Mouse (Mus musculus) heart, postnatal 14 days (tissue): ENCODE measurements around the gene Tshz2. TPM values are rescaled to one million over a fixed set of nuclear protein-coding genes. Genes with fewer than 3 reads are reported as not detected.

Experiments
- DNase-seq, 2 experiments: peaks; one replicate each; pipeline ENCODE4 v3.0.0; 2021 to 2022
- intact Hi-C: fragments of 180-260 bp; cut with DNase I; formaldehyde crosslinking; loops from one replicate; pipeline ENCODE4 v1.15.1; 2025
- total RNA-seq, 2 experiments: library from RNA; stranded (reverse); gene quantifications; 2 replicates each; pipeline ENCODE4 v1.2.3; 2021

Tshz2 gene
- total RNA-seq, 2 experiments from 2014 or later = 15.5 to 17.8 TPM

- intact Hi-C loops = no loop called here
- DNase-seq = no peak
Observed at GRCm38 (mm10) chr2:170028488-170029303, 395.9 kb downstream of the Tshz2 start.

- intact Hi-C loops = no loop called here
- DNase-seq = no peak
Observed at GRCm38 (mm10) chr2:170029304-170029856, 396.6 kb downstream of the Tshz2 start.

GRCm38 (mm10) chr2:170031226-170031625 lies 398.4 kb downstream of the Tshz2 start:
- no peak for DNase-seq
- intact Hi-C loops = no loop called here

GRCm38 (mm10) chr2:170031872-170032271 lies 399.1 kb downstream of the Tshz2 start:
- no peak for DNase-seq
- intact Hi-C loops = no loop called here

GRCm38 (mm10) chr2:170033219-170033618 lies 400.4 kb downstream of the Tshz2 start:
- intact Hi-C loops = no loop called here
- no peak for DNase-seq

- no peak for DNase-seq
- intact Hi-C loops = no loop called here
Observed at GRCm38 (mm10) chr2:170034794-170035193, 402.0 kb downstream of the Tshz2 start.

- no peak for DNase-seq
- intact Hi-C loops = no loop called here
Observed at GRCm38 (mm10) chr2:170036791-170037241, 404.0 kb downstream of the Tshz2 start.

- intact Hi-C loops = no loop called here
Observed at GRCm38 (mm10) chr2:170037346-170037745, 404.5 kb downstream of the Tshz2 start.

GRCm38 (mm10) chr2:170039772-170040171 lies 407.0 kb downstream of the Tshz2 start:
- DNase-seq = no peak
- intact Hi-C loops = no loop called here

More at GRCm38 (mm10) chr2:170037346-170037745, 404.5 kb downstream of the Tshz2 start:
- DNase-seq = no peak

GRCm38 (mm10) chr2:170041101-170041500 lies 408.3 kb downstream of the Tshz2 start:
- intact Hi-C loops = no loop called here
- peak; percentile 50 to 54 for DNase-seq

GRCm38 (mm10) chr2:170042471-170043213 lies 409.8 kb downstream of the Tshz2 start:
- DNase-seq = no peak
- intact Hi-C loops = no loop called here

- no peak for DNase-seq
- intact Hi-C loops = no loop called here
Observed at GRCm38 (mm10) chr2:170043290-170043689, 410.5 kb downstream of the Tshz2 start.

GRCm38 (mm10) chr2:170045896-170046295 lies 413.1 kb downstream of the Tshz2 start:
- intact Hi-C loops = no loop called here
- no peak for DNase-seq

- intact Hi-C loops = no loop called here
- no peak for DNase-seq
Observed at GRCm38 (mm10) chr2:170046371-170047145, 413.7 kb downstream of the Tshz2 start.

- no peak for DNase-seq
Observed at GRCm38 (mm10) chr2:170048831-170049230, 416.0 kb downstream of the Tshz2 start.

GRCm38 (mm10) chr2:170050651-170051050 lies 417.8 kb downstream of the Tshz2 start:
- intact Hi-C loops = no loop called here

More at GRCm38 (mm10) chr2:170048831-170049230, 416.0 kb downstream of the Tshz2 start:
- intact Hi-C loops = no loop called here

GRCm38 (mm10) chr2:170051441-170051840 lies 418.6 kb downstream of the Tshz2 start:
- intact Hi-C loops = no loop called here
- no peak for DNase-seq

More at GRCm38 (mm10) chr2:170050651-170051050, 417.8 kb downstream of the Tshz2 start:
- DNase-seq = no peak

GRCm38 (mm10) chr2:170054943-170055342 lies 422.1 kb downstream of the Tshz2 start:
- intact Hi-C loops = loop anchor here (5.0 kb wide), 1 partner anchor 47 kb away; no protein-coding TSS in a partner anchor
- DNase-seq = no peak

- DNase-seq = peak; percentile 29 to 53
- intact Hi-C loops = loop anchor here (5.0 kb wide), 1 partner anchor 47 kb away; no protein-coding TSS in a partner anchor
Observed at GRCm38 (mm10) chr2:170055413-170055812, 422.6 kb downstream of the Tshz2 start.

- DNase-seq = peak in 1 of 2 experiments; percentile 7
- intact Hi-C loops = loop anchor here (5.0 kb wide), 1 partner anchor 44 kb away; no protein-coding TSS in a partner anchor
Observed at GRCm38 (mm10) chr2:170058774-170059173, 426.0 kb downstream of the Tshz2 start.
